Mouse (Mus musculus) embryo, embryonic 10 days (tissue): ENCODE data around the gene Spon2.

Experiments used
- DNase-seq: peaks from one replicate; pipeline ENCODE4 v3.0.0-alpha.2; 2015; ENCODE audit warnings: low spot score

The Spon2 gene

DNA sequence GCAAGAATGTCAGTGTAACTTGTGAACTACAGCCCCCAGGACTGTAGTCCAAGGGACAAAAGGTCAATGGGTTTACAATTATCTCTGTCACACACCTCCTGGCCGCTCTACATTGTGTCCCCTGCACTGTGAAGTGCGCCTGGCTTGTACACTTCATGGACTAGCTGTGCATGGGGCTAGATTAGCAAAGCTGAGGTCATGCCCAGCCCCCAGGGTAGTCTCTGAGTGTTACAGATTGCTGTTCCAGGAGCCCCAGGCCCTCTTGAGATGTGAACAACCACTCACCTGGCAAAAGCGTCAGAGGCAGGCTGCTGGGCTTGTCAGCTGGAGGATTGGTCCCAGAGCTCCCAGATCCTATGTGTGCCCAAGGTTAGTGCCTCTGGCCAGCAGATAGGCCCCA, 592 bp downstream of the Spon2 start:
- DNase-seq: no peak

DNA sequence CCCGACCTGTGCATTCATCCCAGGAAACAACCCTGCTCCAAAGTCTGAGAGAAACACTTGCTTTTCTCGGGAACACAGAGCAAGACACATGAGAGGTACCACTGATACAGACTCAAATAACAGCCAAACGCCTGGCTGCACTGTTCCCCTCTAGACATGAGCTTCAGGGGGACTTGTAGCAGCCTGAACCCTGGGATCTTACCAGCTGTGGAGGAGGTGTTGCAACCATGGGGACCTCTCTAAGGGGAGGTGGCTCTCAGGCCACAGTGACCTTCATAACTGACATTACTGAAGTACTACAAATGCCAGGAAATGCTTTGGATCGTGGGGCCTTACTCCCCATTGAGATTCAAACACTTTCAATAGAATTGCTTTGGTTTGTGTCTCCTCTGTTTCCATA, 3.5 kb downstream of the Spon2 start:
- DNase-seq: no peak

DNA sequence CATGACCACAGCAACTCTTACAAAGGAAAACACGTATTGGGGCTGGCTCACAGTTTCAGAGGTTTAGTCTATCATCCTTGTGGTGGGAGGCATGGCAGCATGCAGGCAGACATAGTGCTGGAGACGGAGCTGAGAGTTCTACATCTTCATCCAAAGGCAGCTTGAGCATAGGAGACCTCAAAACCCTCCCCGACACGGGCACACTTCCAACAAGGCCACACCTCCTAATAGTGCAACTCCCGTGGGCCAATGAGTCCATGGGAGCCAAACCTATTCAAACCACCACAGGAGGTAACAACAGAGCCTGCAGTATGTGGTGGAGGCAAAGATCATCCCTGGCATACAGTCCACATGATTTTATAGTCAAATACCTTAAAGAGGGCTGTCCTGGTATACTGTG, 7.0 kb downstream of the Spon2 start:
- DNase-seq: no peak

DNA sequence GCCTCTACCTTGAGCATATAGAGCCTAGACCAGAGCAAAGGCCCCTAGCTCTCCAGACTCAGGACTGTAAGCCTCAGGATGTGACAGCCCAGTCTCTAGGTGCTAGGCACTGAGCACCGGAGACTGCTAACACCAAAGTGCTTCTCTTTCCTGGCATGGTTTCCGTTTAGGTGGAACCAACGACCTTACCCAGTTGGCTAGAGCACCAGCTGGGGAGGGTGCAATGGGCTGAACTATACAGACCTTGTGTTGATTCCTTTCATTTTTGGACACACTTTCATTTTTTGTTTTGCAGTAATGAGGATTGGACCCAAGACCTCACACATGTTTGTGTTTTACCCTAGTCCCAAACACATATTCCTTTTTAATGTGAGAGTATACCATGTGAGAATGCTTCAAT, 7.7 kb downstream of the Spon2 start:
- no peak for DNase-seq

DNA sequence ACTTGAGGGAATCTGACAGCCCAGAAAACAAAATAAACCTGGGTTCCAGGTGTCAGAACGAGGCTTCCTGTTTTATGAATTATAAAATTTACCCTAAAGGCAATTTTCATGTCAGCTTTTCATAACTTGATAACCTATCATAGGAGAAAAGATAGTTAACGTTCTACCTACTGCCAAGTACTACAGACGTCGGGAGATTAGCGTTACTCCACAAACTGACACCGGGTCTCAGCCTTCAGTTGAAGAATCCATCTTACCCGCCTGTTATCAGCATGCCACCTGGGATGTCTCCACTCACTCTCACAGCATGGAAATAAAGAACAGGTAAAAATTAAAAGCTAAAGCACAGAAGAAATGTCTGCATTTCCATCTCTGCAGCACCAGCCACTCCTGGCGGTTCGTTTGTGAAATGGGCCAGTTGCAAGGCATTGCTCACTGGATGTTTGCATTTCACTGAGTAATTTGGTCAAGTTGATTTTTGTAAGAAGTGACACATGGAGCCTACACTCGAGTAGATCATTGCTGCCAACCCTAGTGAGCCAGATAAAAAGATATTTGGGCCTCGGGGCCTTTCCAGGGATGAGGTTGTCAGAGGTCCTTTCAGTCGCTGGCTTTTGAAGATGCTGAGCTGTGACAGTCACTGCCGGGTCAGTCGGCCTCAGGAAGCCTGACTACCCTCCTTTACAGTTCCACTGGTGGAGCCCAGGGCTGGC, 9.6 kb downstream of the Spon2 start:
- no peak for DNase-seq

DNA sequence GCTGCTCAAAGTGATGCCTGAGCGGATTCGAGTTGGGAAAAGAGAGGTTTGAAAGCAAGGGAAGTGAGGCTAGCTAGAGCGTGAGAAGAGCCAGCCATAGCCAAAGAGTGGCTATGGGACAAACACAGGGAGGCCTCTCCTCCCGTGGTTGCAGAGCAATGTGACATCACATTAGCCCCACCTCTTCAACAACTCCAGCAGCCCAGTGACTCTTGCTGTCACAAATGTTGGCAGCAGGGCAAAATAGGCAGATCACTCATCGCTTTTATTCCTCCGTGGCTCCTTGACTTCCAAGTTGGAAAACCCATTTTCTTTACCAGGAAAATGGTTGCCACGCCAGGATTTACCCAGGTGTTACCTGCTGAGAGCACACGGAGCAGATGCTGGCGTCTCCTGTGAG, 11.1 kb downstream of the Spon2 start:
- no peak for DNase-seq

GRCm38 (mm10) chr5:33206328-33206727, 11.9 kb downstream of the Spon2 start:
- DNase-seq: no peak

DNA sequence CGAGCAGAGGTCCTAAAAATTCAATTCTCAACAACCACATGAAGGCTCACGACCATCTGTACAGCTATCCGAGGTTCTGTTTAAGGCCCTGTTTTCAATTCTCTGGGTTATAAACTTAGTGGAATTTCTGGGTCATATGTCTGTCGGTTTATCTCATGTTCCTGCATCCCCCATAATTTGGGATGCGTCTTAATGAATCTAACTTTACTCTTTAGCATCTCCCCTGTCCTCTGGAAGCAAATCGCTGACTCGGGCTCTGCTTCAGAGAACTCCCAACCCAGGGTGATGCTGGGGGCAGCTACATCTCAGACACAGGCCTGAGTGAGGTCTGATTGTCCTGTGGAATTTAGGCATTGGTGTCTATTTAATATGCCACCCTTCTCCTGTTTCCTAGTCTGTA, 14.0 kb downstream of the Spon2 start:
- DNase-seq: no peak

DNA sequence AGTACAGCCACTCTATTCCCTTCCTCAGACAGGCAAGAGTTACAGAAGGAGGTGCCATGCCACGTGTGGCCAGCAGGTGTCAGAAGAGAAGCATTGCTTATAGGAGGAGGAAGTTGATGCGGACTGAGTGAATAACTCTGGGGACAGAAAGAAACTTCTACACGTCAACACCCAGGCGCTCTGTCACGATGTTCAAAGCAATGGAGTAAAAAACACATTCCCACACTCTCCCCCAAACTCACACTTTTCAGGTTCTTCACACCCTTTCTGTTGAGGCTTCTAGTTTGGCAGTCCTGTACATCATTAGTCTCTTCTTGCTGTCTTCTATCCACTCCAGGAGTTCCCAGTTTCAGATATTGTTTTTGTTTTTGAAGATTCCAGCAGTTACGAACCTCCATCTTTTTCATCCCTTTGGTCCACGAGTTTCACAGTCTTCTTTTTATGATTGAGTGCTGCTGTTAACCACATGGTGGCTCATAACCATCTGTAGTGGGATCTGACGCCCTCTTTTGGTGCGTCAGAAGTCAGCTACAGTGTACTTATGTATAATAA, 14.5 kb downstream of the Spon2 start:
- peak; percentile 96 for DNase-seq

DNA sequence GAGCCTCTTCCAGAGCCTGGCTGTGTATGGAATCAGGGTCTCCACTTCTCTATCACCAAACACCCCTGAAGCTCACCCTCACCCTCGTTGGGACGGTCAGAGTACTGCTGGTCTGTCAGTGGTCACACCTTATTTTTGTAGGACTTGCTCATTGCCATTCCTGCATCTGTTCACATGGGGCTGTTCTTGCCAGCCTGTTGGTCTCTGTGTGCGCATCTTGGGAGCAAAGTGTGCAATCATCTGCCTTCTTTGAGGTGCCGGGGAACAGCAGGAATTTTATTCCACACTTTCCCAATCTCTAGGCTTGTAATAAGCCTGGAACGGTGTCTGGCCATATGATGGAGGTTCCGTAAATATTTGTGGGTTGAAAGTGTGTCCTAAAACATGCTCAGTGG, 15.1 kb downstream of the Spon2 start:
- no peak for DNase-seq

- DNase-seq: no peak
Observed at GRCm38 (mm10) chr5:33202516-33203170, 15.6 kb downstream of the Spon2 start.

GRCm38 (mm10) chr5:33201697-33202096, 16.6 kb downstream of the Spon2 start:
- DNase-seq: peak; percentile 3

GRCm38 (mm10) chr5:33200071-33200470, 18.2 kb downstream of the Spon2 start:
- no peak for DNase-seq

DNA sequence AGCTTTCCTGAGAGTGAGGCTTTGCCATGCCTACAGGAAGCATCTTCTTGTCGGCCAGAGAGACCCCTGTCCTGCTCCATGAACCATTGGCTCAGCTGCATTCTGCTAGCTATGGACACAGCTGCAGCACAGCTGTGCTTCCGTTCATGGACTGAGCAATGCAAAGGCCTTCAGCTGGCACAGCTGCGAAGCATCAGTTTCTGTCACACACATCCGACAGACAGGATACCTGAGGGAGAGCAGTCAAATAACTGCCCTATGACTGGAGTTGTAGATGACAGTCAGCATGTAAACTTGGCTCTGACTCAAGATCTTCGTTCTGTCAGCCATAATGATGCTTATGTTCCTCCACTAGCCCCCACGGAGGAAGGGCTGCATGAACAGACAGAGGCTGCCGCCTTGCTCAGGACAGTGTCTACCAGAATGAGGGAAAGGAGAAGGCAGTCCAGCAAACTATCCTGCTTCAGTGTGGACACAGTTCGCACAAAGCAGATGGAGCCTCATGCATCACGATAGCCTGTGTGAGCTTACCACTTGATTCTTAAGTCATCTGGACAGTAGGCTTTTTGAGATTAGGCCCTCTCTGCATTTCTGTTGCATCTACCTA, 22.9 kb downstream of the Spon2 start:
- no peak for DNase-seq

DNA sequence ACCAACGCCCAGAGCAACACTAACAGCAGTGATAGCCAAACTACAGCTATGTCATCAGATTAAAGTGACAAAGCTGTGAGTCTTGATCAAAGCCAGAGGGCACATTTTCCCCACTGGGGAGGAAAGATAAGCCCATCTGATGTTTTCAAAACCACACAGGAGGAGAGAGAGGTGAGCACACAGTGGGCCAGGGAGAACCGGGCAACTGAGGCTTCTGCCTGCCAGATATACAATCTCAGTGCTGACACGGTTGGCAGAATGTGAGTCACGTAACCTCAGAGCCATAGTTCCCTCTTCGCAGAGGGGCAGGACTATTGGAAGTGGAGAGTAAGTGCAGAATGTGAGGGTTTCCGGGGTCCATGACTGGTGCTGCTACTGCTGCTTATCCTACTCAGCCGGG, 24.7 kb downstream of the Spon2 start:
- no peak for DNase-seq
